In genomic region chr7:141363106-141363751, GRCm38 (mm10) we compare ENCODE assay signal across 8 mouse cellular contexts. TPM values are rescaled to one million over a fixed set of nuclear protein-coding genes. Genes with fewer than 3 reads are reported as not detected.
DNase-seq lines count a peak whose midpoint lies in the region; ATAC-seq and TF ChIP-seq lines count a peak whose summit lies in the region.

No protein-coding gene starts in this region.

- peak; percentile 86 for DNase-seq in c-Kit-positive CD71-positive TER-119-negative erythroid progenitor cells, embryonic 14.5 days (ENCODE audit: low read depth)
- peak; percentile 69 for DNase-seq in forelimb bud, embryonic 11.5 days (ENCODE audit: low read depth, low spot score)
- peak; percentile 88 for DNase-seq in induced T-regulatory cell, adult 2 months (ENCODE audit: low read depth)
- peak; percentile 74 to 86 for DNase-seq in left cerebral cortex, adult 18-20 months (ENCODE audit: low spot score in 2 of 2)
- peak; percentile 62 to 76 for DNase-seq in spleen, adult 2 months (ENCODE audit: low read depth in 1 of 2, low spot score in 2 of 2)

- H3K36me3 ChIP-seq in forebrain, embryonic 12.5 days (replicated peaks) = no peaks in the 10 kb centered on the region
- H3K36me3 ChIP-seq in forebrain, embryonic 16.5 days (ENCODE audit: control insufficient read depth, insufficient read depth) = no peaks in the 10 kb centered on the region
- H3K36me3 ChIP-seq in spleen, adult 2 months (ENCODE audit: control insufficient read depth, insufficient read depth, low read length) = no peaks in the 10 kb centered on the region

- WGBS in forebrain, embryonic 12.5 days = 66% methylated on average over 4 of the region's 4 CpGs
- WGBS in forebrain, embryonic 16.5 days = 64% methylated on average over 4 of the region's 4 CpGs
- WGBS in spleen, adult 2 months = 58% methylated on average over 4 of the region's 4 CpGs

- peaks cover 63% of the 10 kb centered on the region for H3K27me3 ChIP-seq in forebrain, embryonic 12.5 days
- peaks cover 2% of the 10 kb centered on the region; the same call in 1 of the 2 replicates for H3K27me3 ChIP-seq in forebrain, embryonic 16.5 days (replicated peaks; ENCODE audit: control insufficient read depth, insufficient read depth, low read length)
- H3K27me3 ChIP-seq in spleen, adult 2 months (ENCODE audit: control insufficient read depth, insufficient read depth, low read length) = no peaks in the 10 kb centered on the region

- H3K9me3 ChIP-seq in forebrain, embryonic 12.5 days = no peaks in the 10 kb centered on the region
- H3K9me3 ChIP-seq in forebrain, embryonic 16.5 days (ENCODE audit: control insufficient read depth, low read length) = no peaks in the 10 kb centered on the region

- no peaks in the 10 kb centered on the region; the same call in 1 of the 2 replicates for H3K4me1 ChIP-seq in forebrain, embryonic 12.5 days
- 0 out of 2 replicates have a peak, but pooled peaks cover 3% of the 10 kb centered on the region for H3K4me1 ChIP-seq in forebrain, embryonic 16.5 days (replicated peaks; ENCODE audit: control insufficient read depth, insufficient read depth, low read length)
- H3K4me1 ChIP-seq in spleen, adult 2 months (ENCODE audit: control insufficient read depth, insufficient read depth, insufficient read length) = no peaks in the 10 kb centered on the region; the same call in 1 of the 2 replicates

- no peak overlapping the region for H3K9ac ChIP-seq in forebrain, embryonic 12.5 days
- no peak overlapping the region for H3K9ac ChIP-seq in forebrain, embryonic 16.5 days (replicated peaks; ENCODE audit: low read depth, low read length)

- H3K27ac ChIP-seq in forebrain, embryonic 12.5 days = no peak overlapping the region
- no peak overlapping the region for H3K27ac ChIP-seq in forebrain, embryonic 16.5 days (ENCODE audit: low read length)
- no peak overlapping the region for H3K27ac ChIP-seq in spleen, adult 2 months (ENCODE audit: insufficient read depth, low read length)

- no peak for TF ChIP-seq POLR2A in spleen, adult 2 months (IDR thresholded peaks at IDR 0.05; ENCODE audit: low read depth, low read length)

- ATAC-seq in forebrain, embryonic 12.5 days (ENCODE audit: low FRiP score) = 0 out of 2 replicates have a peak, but pooled peaks have one; percentile 41
- no peak for ATAC-seq in forebrain, embryonic 16.5 days
- peak; percentile 83 for ATAC-seq in megakaryocyte progenitor cell, adult 5-6 weeks (replicated peaks; ENCODE audit: poor library complexity)

- H3K4me3 ChIP-seq in forebrain, embryonic 12.5 days (replicated peaks) = no peak overlapping the region
- H3K4me3 ChIP-seq in forebrain, embryonic 16.5 days (replicated peaks; ENCODE audit: low read length) = no peak overlapping the region
- H3K4me3 ChIP-seq in spleen, adult 2 months (ENCODE audit: extremely low read depth, insufficient read depth, insufficient read length) = no peak overlapping the region

- TF ChIP-seq CTCF in spleen, adult 2 months (IDR thresholded peaks at IDR 0.05; ENCODE audit: extremely low read depth, insufficient read depth, insufficient read length, insufficient replicate concordance) = peak; percentile 65; the same call in 1 of the 2 replicates

- H3K4me2 ChIP-seq in forebrain, embryonic 12.5 days = no peak overlapping the region
- H3K4me2 ChIP-seq in forebrain, embryonic 16.5 days (ENCODE audit: low read length) = no peak overlapping the region

RNA-seq across cellular contexts. Expression of gene Eps8l2, which starts 24.5 kb away (rescaled TPM):
- polyA plus RNA-seq in forebrain, embryonic 12.5 days (2016; fragmentation: Nextera tagmentation; extraction: Ambion mirVana) = 1.2 and 1.7 TPM in 2 replicates
- polyA plus RNA-seq in forebrain, embryonic 16.5 days (2015; fragmentation: Nextera tagmentation; extraction: Ambion mirVana) = 0.67 and 0.93 TPM in 2 replicates
- total RNA-seq in left cerebral cortex, adult 18-20 months (2021) = 1 to 10 TPM; 3.5 to 6.3 TPM
- 0.67 TPM in 1 of 2 replicates, not detected in the other for total RNA-seq in megakaryocyte progenitor cell, adult 5-6 weeks (2015)
- not detected in 2 replicates for total RNA-seq in megakaryocyte progenitor cell, adult 5-6 weeks (2017)
- 2.5 TPM in 2 replicates for polyA plus RNA-seq in spleen, adult 2 months (2012; rRNA removed)

RNA-seq across cellular contexts. Expression of gene Taldo1, which starts 28.8 kb away (rescaled TPM):
- 397 and 407 TPM in 2 replicates for polyA plus RNA-seq in forebrain, embryonic 12.5 days (2016; fragmentation: Nextera tagmentation; extraction: Ambion mirVana)
- polyA plus RNA-seq in forebrain, embryonic 16.5 days (2015; fragmentation: Nextera tagmentation; extraction: Ambion mirVana) = 342 and 375 TPM in 2 replicates
- total RNA-seq in left cerebral cortex, adult 18-20 months (2021) = 100 to 1,000 TPM in 1 of 2 experiments, 10 to 100 TPM in 1; 96.6 to 104 TPM
- total RNA-seq in megakaryocyte progenitor cell, adult 5-6 weeks (2015) = 103 and 117 TPM in 2 replicates
- total RNA-seq in megakaryocyte progenitor cell, adult 5-6 weeks (2017) = 508 and 513 TPM in 2 replicates
- polyA plus RNA-seq in spleen, adult 2 months (2012; rRNA removed) = 155 and 184 TPM in 2 replicates

RNA-seq across cellular contexts. Expression of gene Tmem80, which starts 35.7 kb away (rescaled TPM):
- polyA plus RNA-seq in forebrain, embryonic 12.5 days (2016; fragmentation: Nextera tagmentation; extraction: Ambion mirVana) = 59.9 and 63.6 TPM in 2 replicates
- polyA plus RNA-seq in forebrain, embryonic 16.5 days (2015; fragmentation: Nextera tagmentation; extraction: Ambion mirVana) = 53.6 and 62.2 TPM in 2 replicates
- 10 to 100 TPM; 24.6 to 34.6 TPM for total RNA-seq in left cerebral cortex, adult 18-20 months (2021)
- total RNA-seq in megakaryocyte progenitor cell, adult 5-6 weeks (2015) = 11.1 and 11.7 TPM in 2 replicates
- 9.1 and 9.2 TPM in 2 replicates for total RNA-seq in megakaryocyte progenitor cell, adult 5-6 weeks (2017)
- 32.4 and 37.0 TPM in 2 replicates for polyA plus RNA-seq in spleen, adult 2 months (2012; rRNA removed)

RNA-seq across cellular contexts. Expression of gene Deaf1, which starts 35.7 kb away (rescaled TPM):
- 74.0 and 78.4 TPM in 2 replicates for polyA plus RNA-seq in forebrain, embryonic 12.5 days (2016; fragmentation: Nextera tagmentation; extraction: Ambion mirVana)
- polyA plus RNA-seq in forebrain, embryonic 16.5 days (2015; fragmentation: Nextera tagmentation; extraction: Ambion mirVana) = 144 and 164 TPM in 2 replicates
- 10 to 100 TPM; 62.8 to 70.5 TPM for total RNA-seq in left cerebral cortex, adult 18-20 months (2021)
- 33.6 and 33.7 TPM in 2 replicates for total RNA-seq in megakaryocyte progenitor cell, adult 5-6 weeks (2015)
- 19.8 and 23.0 TPM in 2 replicates for total RNA-seq in megakaryocyte progenitor cell, adult 5-6 weeks (2017)
- 15.3 and 15.9 TPM in 2 replicates for polyA plus RNA-seq in spleen, adult 2 months (2012; rRNA removed)

RNA-seq across cellular contexts. Expression of gene Gatd1, which starts 50.7 kb away (rescaled TPM):
- 47.0 and 50.0 TPM in 2 replicates for polyA plus RNA-seq in forebrain, embryonic 12.5 days (2016; fragmentation: Nextera tagmentation; extraction: Ambion mirVana)
- 56.4 and 65.9 TPM in 2 replicates for polyA plus RNA-seq in forebrain, embryonic 16.5 days (2015; fragmentation: Nextera tagmentation; extraction: Ambion mirVana)
- 10 to 100 TPM; 40.4 to 45.1 TPM for total RNA-seq in left cerebral cortex, adult 18-20 months (2021)
- total RNA-seq in megakaryocyte progenitor cell, adult 5-6 weeks (2015) = 21.9 and 25.9 TPM in 2 replicates
- total RNA-seq in megakaryocyte progenitor cell, adult 5-6 weeks (2017) = 13.5 and 16.3 TPM in 2 replicates
- polyA plus RNA-seq in spleen, adult 2 months (2012; rRNA removed) = 56.7 and 72.5 TPM in 2 replicates
